Mouse (Mus musculus) liver, postnatal 0 days (tissue): ENCODE results near the gene Rpl35a.

Source experiments
- CTCF ChIP-seq: sonication (generic); IDR thresholded peaks from 2 replicates; pipeline ENCODE4 v1.5.1; 2016; ENCODE audit warnings: antibody characterized with exemption, low read depth
- EP300 ChIP-seq: IDR thresholded peaks from 2 replicates; pipeline ENCODE4 v1.6.1; 2016; ENCODE audit warnings: antibody characterized with exemption, low read depth, mild to moderate bottlenecking

DNA sequence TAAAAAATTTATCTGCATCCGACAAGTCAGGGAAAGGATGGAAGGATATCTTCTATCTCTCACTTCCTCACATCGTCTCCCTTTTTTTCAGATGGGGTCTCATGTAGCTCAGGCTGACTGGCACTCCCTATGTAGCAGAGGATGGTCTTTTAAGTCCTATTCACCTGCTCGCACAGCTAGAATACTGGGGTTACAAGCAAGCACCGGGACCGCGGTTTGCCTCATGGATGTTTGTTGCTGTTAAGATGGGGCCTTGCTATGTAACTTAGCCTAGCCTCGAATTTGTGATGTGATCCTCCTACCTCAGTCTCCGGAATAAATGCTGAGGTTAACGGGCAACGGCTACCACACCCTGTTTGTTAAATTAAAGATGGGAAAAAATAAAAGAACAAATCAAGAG is 598 bp upstream of the Rpl35a start:
- no peak for TF ChIP-seq CTCF
- no peak for TF ChIP-seq EP300
